Mouse (Mus musculus): ENCODE data around the gene Tmem209. TPM values are rescaled to one million over a fixed set of nuclear protein-coding genes. Genes with fewer than 3 reads are reported as not detected.

Gene Tmem209
- 29.9 and 31.6 TPM in 2 replicates for polyA plus RNA-seq (2015; fragmentation: Nextera tagmentation; extraction: Ambion mirVana)

DNA sequence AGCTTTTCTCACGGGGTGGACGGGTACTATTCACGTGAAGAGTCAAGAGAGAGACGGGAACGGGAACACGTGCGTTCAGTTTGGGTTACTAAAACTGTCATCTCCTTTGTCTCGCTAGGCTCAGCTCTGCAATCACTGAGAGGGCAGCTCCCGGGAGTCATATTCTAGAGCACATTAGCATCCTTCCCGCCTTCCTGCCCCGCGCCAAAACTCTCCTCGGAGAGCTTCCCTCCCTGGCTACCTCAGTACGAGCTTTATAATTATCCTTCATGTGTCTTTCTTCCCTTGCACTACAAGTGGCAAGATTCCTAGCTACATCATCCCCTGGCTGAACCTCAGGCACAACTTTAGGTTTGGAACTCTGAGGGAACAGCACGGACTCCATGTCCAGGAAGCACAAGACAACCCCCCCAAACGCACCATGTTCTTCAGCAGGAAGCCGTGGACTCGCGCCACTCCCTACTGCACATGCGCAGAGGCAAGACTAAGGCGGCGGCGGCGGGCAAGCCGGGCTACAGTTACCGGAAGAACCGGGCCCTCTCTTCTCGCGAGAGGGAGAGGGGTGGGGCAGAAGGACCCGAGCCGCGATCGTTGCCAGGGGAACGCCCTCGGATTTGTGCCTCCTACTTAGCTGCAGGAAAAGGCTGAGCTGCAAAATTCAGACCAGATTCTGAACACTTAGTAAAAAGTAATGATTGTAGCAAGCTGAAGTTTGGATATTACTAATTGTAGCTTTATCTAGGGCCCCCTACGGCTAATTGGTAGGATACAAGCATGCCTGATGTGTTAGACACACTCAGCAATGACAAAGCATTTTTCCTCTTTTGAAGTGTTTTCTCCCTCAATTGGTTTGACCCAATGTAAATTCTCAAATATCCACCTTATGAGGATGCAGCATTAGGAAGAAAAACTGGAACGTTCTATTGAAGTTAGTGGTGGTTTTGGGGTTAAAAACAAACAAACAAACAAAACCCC, at the start of gene Tmem209, which contains the start of gene Ssmem1:
Tmem209 (minus strand) TSS at position 519 of the 975 bp plus-strand sequence.
Ssmem1 (plus strand) TSS at position 585 of the 975 bp plus-strand sequence.
- peak; percentile 99 for ATAC-seq (ENCODE audit: insufficient read depth, low FRiP score)
- Histone ChIP-seq H3K36me3 (ENCODE audit: control insufficient read depth, insufficient read depth, low read length) (no peaks in the 10 kb centered on the region), H3K4me1 (ENCODE audit: control insufficient read depth, insufficient read depth, low read length) (peaks cover 7% of the 10 kb centered on the region), H3K27me3 (ENCODE audit: control insufficient read depth, insufficient read depth, low read length) (no peaks in the 10 kb centered on the region), H3K27ac (ENCODE audit: low read length) (peak within 1 kb of the TSS; percentile 99), H3K4me2 (ENCODE audit: low read depth, low read length) (peak within 1 kb of the TSS; percentile 76), H3K9ac (ENCODE audit: low read length) (peak within 1 kb of the TSS; percentile 86), H3K4me3 (replicated peaks; ENCODE audit: low read length) (peak within 1 kb of the TSS; percentile 70), H3K9me3 (replicated peaks; ENCODE audit: control insufficient read depth, low read length) (no peaks in the 10 kb centered on the region)
- WGBS = under 1% methylated on average over 37 of the region's 37 CpGs

DNA sequence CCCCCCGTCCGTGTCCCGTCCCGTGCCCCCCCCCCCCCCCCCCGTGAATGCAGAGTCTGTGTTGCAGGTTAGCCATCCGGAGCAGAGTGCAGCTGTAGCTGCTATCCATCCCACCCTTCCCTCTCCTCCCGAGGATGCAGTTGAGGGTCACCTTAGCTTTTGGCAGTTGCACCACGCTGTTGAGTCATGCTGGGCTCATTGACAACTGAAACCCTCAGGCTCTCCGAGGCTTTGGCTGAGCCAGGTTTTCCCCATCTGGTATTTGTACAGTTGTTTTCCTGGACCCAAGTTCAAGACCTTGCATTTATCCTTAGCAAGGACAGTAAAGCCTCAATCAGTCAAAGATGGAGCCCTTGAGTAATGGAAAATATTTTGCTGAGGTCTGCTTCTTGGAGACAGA, 46.5 kb upstream of the Tmem209 start:
- H3K36me3 ChIP-seq (ENCODE audit: control insufficient read depth, insufficient read depth, low read length) = no peaks in the 10 kb centered on the region
- no peaks in the 10 kb centered on the region for H3K27me3 ChIP-seq (ENCODE audit: control insufficient read depth, insufficient read depth, low read length)
- no peak overlapping the region for H3K4me2 ChIP-seq (ENCODE audit: low read depth, low read length)
- peak; percentile 56; the same call in 1 of the 2 replicates for ATAC-seq (ENCODE audit: insufficient read depth, low FRiP score)
- H3K9me3 ChIP-seq (replicated peaks; ENCODE audit: control insufficient read depth, low read length) = no peaks in the 10 kb centered on the region
- no peak overlapping the region for H3K4me3 ChIP-seq (replicated peaks; ENCODE audit: low read length)
- no peak overlapping the region for H3K27ac ChIP-seq (ENCODE audit: low read length)
- H3K9ac ChIP-seq (ENCODE audit: low read length) = no peak overlapping the region
- no peaks in the 10 kb centered on the region for H3K4me1 ChIP-seq (ENCODE audit: control insufficient read depth, insufficient read depth, low read length)
- WGBS = 15% methylated on average over 6 of the region's 9 CpGs

DNA sequence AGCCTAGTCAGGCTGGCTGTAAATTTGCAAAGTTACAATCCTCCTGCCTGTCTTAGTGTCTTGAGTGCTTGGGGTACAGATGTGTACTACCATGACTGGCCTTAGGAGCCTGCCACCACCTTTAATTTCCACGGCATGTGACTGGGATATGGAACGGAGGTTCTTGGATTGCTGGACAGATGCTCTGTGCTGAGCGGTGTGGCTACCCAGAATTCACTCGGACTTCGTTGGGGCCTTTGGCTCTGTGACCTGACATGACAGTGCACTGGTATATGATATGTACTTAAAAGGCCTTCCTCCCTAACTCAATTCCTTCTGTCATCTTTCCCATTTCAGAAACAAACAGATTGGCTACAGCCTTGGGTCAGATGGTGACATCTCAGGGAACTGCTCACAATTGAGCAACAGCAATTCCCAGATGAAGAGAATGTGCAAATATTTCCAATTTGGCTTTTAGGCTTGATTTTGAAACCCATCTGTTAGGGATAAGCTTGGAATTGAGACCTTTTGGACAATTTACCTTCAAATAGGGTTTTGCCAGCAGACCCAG, 45.1 kb upstream of the Tmem209 start:
- no peaks in the 10 kb centered on the region for H3K27me3 ChIP-seq (ENCODE audit: control insufficient read depth, insufficient read depth, low read length)
- peaks cover 1% of the 10 kb centered on the region; the same call in 1 of the 2 replicates for H3K4me1 ChIP-seq (ENCODE audit: control insufficient read depth, insufficient read depth, low read length)
- WGBS = 92% methylated on average over 5 of the region's 5 CpGs
- H3K9ac ChIP-seq (ENCODE audit: low read length) = no peak overlapping the region
- H3K4me3 ChIP-seq (replicated peaks; ENCODE audit: low read length) = no peak overlapping the region
- no peaks in the 10 kb centered on the region for H3K9me3 ChIP-seq (replicated peaks; ENCODE audit: control insufficient read depth, low read length)
- no peak for ATAC-seq (ENCODE audit: insufficient read depth, low FRiP score)
- no peak overlapping the region for H3K4me2 ChIP-seq (ENCODE audit: low read depth, low read length)
- no peaks in the 10 kb centered on the region for H3K36me3 ChIP-seq (ENCODE audit: control insufficient read depth, insufficient read depth, low read length)
- H3K27ac ChIP-seq (ENCODE audit: low read length) = no peak overlapping the region

DNA sequence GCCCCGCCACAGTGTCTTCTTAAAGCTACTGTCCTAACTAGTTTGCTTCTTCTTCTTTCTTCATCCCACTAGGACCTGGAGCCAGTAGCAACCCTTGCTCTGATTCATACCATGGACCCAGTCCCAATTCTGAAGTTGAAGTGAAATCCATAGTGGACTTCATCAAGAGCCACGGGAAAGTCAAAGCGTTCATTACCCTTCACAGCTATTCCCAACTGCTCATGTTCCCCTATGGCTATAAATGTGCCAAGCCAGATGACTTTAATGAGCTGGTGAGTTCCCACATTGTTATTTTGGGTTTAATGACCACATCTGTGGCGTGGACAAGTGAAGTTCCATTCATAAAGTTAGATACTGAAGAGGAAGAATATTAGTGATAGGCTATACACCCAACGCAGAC, 44.5 kb upstream of the Tmem209 start:
- 89% methylated on average over 5 of the region's 5 CpGs for WGBS
- Histone ChIP-seq H3K4me2 (ENCODE audit: low read depth, low read length) (no peak overlapping the region), H3K36me3 (ENCODE audit: control insufficient read depth, insufficient read depth, low read length) (no peaks in the 10 kb centered on the region), H3K27me3 (ENCODE audit: control insufficient read depth, insufficient read depth, low read length) (no peaks in the 10 kb centered on the region), H3K4me3 (replicated peaks; ENCODE audit: low read length) (no peak overlapping the region), H3K9me3 (replicated peaks; ENCODE audit: control insufficient read depth, low read length) (no peaks in the 10 kb centered on the region), H3K9ac (ENCODE audit: low read length) (no peak overlapping the region), H3K4me1 (ENCODE audit: control insufficient read depth, insufficient read depth, low read length) (peaks cover 7% of the 10 kb centered on the region), H3K27ac (ENCODE audit: low read length) (no peak overlapping the region)
- no peak for ATAC-seq (ENCODE audit: insufficient read depth, low FRiP score)

DNA sequence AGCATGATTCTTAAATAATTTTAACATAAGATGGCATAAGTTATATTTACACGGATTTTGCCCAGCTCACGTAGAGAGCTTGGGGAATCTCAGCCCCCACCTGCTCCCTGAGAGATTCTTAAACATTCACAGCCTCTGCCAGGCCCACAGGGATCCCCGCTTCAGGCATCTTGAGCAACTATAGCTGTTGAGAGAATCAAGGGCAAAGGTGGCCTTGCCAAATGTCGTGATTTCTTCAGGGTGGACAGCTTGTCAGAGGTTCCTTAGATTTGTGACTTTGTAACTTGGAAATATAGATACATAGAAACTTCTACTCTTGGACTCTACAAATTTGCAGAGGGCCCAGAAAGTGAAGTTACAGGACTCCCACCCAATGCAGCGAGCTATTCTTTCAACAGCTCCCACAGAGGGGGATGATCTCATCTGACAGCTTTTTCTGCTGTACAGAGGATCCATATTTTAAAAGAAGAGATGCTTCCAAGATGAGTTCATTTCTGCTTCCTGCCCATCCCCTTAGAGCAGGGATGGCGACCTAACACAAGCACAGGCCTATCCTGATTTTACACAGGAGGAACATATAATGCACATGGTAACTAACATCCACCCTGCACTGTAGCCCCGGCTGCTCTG, 43.9 kb upstream of the Tmem209 start:
- Histone ChIP-seq H3K27me3 (ENCODE audit: control insufficient read depth, insufficient read depth, low read length) (no peaks in the 10 kb centered on the region), H3K27ac (ENCODE audit: low read length) (no peak overlapping the region), H3K9ac (ENCODE audit: low read length) (no peak overlapping the region), H3K4me1 (ENCODE audit: control insufficient read depth, insufficient read depth, low read length) (peaks cover 11% of the 10 kb centered on the region), H3K4me2 (ENCODE audit: low read depth, low read length) (no peak overlapping the region), H3K36me3 (ENCODE audit: control insufficient read depth, insufficient read depth, low read length) (no peaks in the 10 kb centered on the region), H3K4me3 (replicated peaks; ENCODE audit: low read length) (no peak overlapping the region), H3K9me3 (replicated peaks; ENCODE audit: control insufficient read depth, low read length) (no peaks in the 10 kb centered on the region)
- WGBS = 71% methylated on average over 7 of the region's 7 CpGs
- no peak for ATAC-seq (ENCODE audit: insufficient read depth, low FRiP score)

DNA sequence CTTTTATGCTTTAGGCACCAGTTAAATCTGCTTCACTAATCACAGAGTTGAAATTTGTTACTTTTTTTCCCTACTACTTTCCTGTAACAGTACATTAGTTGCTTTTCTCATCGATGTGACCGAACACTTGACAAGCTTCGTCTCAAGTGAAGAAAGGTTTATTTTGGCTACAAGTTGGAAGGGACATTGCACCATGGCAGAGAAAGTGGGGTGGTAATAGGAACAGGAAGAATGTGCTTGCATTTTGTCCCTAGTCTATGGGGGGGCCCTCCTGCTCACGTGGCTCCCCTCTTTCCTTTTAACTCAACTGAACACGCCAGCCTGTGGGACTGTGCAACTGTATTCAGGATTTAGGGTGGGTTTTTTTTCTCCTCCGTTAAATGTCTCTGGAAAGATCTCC, 43.0 kb upstream of the Tmem209 start:
- no peaks in the 10 kb centered on the region for H3K9me3 ChIP-seq (replicated peaks; ENCODE audit: control insufficient read depth, low read length)
- no peak overlapping the region for H3K9ac ChIP-seq (ENCODE audit: low read length)
- no peak overlapping the region for H3K4me3 ChIP-seq (replicated peaks; ENCODE audit: low read length)
- no peaks in the 10 kb centered on the region for H3K36me3 ChIP-seq (ENCODE audit: control insufficient read depth, insufficient read depth, low read length)
- WGBS = 56% methylated on average over 6 of the region's 6 CpGs
- peaks cover 15% of the 10 kb centered on the region for H3K4me1 ChIP-seq (ENCODE audit: control insufficient read depth, insufficient read depth, low read length)
- H3K27ac ChIP-seq (ENCODE audit: low read length) = no peak overlapping the region
- ATAC-seq (ENCODE audit: insufficient read depth, low FRiP score) = no peak
- H3K27me3 ChIP-seq (ENCODE audit: control insufficient read depth, insufficient read depth, low read length) = no peaks in the 10 kb centered on the region
- no peak overlapping the region for H3K4me2 ChIP-seq (ENCODE audit: low read depth, low read length)

DNA sequence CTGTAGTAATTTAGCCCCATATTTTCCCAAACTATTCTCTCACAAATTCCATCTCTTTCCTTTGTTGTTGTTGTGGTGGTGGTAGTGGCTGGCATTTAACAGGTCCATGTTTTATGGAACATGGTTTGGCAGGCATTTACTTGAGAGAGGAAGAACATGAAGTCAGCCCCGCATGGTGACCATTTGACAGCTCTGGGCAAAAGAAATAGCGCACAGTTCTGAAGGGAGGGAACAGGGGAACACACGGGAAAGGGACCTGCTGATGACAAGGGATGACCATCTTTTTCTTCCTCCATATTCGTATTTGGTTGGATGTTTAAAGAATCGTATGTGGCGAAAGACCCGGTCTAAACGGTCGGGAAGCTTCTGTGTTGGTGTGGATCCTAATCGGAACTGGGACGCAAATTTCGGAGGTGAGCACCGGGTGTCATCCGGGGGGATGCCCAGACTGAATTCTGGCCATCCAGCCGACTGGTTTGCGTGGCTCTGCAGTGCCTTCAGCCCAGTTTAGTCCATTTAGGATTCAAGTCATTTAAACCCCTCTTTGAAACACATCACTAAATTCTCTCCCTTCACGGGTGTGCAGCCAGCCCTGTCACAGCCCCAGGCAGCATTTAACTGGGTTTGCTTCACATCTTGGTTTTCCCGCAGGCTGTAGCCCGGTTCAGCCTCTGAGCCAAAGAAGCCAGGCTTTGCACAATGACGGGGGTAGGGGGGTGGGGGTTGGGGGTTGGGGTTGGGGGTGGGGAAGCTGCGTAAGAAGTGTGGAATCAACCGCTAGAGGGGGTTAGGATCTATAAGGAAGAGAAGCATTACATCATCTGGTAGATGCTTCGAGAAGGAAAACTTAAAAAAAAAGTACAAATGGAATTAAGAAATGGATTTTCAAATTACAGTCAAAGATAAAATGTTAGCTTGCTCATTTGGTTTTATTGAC, 42.3 kb upstream of the Tmem209 start:
- 38% methylated on average over 23 of the region's 23 CpGs for WGBS
- Histone ChIP-seq H3K9ac (ENCODE audit: low read length) (peak overlapping the region; percentile 33; the same call in 1 of the 2 replicates), H3K36me3 (ENCODE audit: control insufficient read depth, insufficient read depth, low read length) (no peaks in the 10 kb centered on the region), H3K4me1 (ENCODE audit: control insufficient read depth, insufficient read depth, low read length) (peaks cover 15% of the 10 kb centered on the region), H3K9me3 (replicated peaks; ENCODE audit: control insufficient read depth, low read length) (no peaks in the 10 kb centered on the region), H3K27me3 (ENCODE audit: control insufficient read depth, insufficient read depth, low read length) (no peaks in the 10 kb centered on the region), H3K4me3 (replicated peaks; ENCODE audit: low read length) (no peak overlapping the region; the same call in 1 of the 2 replicates), H3K4me2 (ENCODE audit: low read depth, low read length) (peak overlapping the region; percentile 35; the same call in 1 of the 2 replicates), H3K27ac (ENCODE audit: low read length) (no peak overlapping the region)
- ATAC-seq (ENCODE audit: insufficient read depth, low FRiP score) = no peak

DNA sequence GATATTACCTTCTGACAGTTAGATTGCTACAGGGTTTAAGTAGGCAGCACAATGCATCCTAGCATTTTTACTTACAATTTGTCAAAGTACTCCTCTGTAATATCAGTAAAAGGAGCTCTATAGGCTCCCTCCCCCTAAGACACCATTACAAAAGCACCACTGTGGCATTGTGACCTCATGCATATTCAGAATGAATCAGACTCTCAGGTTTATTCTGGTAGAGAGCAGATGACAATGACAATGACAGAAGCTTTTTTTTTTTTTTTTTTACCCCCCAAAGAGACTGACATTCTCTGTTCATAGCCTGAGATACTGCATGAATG, 41.6 kb upstream of the Tmem209 start:
- no peak overlapping the region for H3K27ac ChIP-seq (ENCODE audit: low read length)
- H3K27me3 ChIP-seq (ENCODE audit: control insufficient read depth, insufficient read depth, low read length) = no peaks in the 10 kb centered on the region
- H3K4me1 ChIP-seq (ENCODE audit: control insufficient read depth, insufficient read depth, low read length) = peaks cover 15% of the 10 kb centered on the region
- no peak overlapping the region for H3K9ac ChIP-seq (ENCODE audit: low read length)
- H3K36me3 ChIP-seq (ENCODE audit: control insufficient read depth, insufficient read depth, low read length) = no peaks in the 10 kb centered on the region
- H3K9me3 ChIP-seq (replicated peaks; ENCODE audit: control insufficient read depth, low read length) = no peaks in the 10 kb centered on the region
- H3K4me2 ChIP-seq (ENCODE audit: low read depth, low read length) = no peak overlapping the region
- no peak overlapping the region for H3K4me3 ChIP-seq (replicated peaks; ENCODE audit: low read length)
- no peak for ATAC-seq (ENCODE audit: insufficient read depth, low FRiP score)

Data from stomach, embryonic 16.5 days (tissue).